Mouse (Mus musculus): Measurements from ENCODE around the gene Gm10073.
A peak's percentile ranks its signal among the peaks of the same experiment; 100 is the strongest.
"Not testable (repeated sequence)": the region's sequence is repeated elsewhere in the genome, so short reads cannot be mapped to it uniquely, and the experiment has no call there.

Gm10073 gene

DNA sequence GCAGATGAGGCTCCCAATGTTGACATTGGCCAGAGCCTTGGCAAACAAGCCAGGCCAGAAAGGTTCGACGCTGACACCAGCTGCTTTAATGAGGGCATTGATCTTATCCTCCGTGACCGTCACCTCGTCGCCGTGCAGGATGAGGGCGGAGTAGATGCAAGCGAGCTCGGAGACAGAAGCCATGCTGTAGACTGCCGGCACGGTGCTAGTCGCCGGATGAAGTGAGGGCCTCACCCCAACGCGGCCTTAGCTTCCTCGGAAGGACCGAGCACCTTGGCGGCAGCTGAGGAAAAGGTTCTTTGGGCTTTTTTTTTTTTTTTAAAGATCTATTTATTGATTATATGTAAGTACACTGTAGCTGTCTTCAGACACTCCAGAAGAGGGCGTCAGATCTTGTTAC is at the start of gene Gm10073:
TSS of gene Gm10073 (minus strand) at position 294 of the 400 bp plus-strand sequence.
- not testable (repeated sequence) for DNase-seq

DNA sequence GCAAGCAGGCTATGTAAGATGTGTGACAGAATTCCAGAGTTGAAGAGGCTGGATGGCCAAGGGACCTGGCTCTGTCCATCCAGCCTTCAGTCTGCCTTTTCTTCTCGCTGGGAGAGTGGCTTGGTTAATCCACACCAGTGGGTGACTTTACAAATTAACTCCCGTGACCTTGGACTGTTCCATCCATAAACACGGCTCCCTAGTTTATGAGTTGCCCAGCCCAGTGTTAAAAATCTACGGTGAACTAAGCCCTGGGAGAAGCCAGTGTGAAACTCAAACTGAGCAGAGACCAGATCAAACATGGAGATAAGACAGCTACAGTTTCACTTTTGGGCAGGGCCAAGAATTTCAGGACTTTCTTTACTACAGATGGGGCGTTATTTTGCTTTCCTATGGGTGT is 49.8 kb upstream of the Gm10073 start:
- no peak for DNase-seq

DNA sequence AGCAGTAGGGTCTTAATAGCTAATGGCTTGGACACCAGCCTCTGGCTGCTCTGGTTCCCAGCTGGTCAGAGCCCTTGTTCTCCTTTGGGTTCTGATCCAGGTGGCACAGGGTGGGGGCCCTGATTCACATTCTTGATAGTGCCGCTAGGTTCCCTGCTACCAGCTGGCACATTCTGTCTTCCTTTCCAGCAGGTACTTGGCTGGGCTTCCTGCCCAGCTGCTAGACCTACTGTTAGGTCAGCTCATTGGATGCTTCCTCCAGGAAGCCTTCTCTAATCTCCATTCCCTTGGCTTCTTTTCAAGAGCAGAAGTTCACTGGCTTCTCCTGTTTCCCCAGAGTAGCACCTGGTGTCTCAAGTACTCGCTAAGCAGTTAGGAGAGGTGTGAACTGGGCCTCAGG is 47.2 kb upstream of the Gm10073 start:
- peak; percentile 16 to 56 for DNase-seq

DNA sequence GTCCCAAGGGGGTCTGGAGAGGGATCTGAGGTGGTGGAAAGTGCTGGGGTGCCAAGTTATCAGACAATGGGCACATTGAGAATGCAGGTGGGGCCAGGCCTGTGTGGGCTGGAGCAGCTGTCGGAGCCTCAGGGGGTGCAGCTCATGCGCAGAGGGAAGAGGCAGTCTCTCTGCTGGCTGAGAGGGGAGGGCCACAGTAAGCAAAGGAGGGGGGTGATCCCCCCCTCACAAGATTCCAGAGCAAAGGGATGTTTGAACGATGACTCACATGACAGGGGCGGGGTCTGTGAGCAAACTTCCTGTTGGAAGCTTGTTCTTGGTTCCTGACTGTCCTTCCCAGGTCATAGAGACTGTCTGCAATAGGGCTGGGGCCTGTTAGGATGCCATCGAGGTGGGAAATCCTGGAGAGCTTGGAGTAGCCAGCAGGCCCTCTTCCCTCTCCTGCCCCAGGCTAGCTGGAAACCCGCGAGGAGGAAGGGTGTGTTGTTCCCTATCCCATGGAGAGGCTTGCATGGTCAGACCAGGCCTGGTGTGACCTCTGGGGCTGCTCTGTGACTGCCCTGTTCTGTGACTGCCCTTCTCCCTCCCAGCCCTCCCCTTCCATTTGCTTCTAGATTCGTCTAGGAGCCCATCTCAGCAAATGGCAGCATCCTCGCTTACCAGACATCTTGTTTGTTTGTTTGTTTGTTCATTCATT is 46.4 kb upstream of the Gm10073 start:
- peak in 1 of 2 experiments; percentile 10 for DNase-seq

DNA sequence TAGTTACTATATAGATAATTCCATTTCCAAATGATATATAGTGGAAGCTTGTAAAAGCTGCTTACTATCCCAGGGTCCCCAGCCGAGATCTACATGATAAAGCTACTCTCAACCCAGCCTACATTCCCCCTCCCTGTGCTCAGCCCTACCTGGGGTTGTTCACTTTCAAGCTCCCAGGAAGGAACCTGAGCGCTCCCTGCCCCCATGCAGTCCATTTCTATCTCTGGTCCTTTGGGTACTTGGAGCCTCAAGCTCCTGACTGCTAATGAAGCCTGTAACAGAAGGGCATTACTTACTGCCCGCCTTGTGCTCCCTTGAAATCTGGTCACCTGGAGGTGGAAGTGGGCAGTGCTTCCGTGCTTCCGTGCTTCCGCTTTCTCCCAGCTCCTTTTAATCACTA is 45.1 kb upstream of the Gm10073 start:
- DNase-seq = no peak

DNA sequence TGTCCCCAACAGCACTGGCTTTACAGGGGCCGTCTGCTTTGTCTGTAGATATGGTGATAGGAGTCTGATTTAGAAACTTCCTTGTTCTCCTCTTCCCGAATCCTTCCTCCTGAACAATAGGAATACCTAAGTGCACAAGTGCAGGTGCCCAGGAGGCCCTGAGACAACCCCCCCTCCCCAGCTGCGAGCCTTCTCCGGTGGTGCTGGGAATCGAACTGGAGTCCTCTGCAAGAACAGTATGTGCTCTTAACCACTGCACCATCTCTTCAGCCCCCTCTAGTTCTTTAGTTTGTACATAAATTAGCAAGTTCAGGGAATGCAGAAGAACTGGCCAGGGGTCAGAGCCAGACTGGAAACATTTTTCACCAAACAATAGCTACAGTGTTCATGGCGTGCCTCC is 44.6 kb upstream of the Gm10073 start:
- DNase-seq = no peak

DNA sequence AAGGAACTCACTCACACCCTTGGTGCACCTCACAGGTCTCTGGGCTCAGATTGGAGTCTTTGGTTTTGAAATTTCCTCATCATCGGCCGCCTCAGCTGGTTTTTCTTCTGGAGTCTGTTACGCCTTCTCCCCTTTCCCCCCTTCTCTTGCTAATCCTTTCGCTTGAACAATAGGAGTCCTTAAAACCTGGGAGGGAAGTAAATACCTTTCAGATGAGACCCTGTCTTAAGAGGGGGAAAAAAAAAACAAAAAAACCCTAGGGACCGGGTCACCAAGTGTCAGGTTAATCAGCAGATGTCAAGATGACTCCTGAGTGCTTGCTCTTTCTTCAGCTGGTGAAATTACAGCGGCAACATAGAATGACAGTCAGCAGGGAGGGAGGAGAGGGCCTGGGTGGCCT is 43.9 kb upstream of the Gm10073 start:
- DNase-seq = no peak

DNA sequence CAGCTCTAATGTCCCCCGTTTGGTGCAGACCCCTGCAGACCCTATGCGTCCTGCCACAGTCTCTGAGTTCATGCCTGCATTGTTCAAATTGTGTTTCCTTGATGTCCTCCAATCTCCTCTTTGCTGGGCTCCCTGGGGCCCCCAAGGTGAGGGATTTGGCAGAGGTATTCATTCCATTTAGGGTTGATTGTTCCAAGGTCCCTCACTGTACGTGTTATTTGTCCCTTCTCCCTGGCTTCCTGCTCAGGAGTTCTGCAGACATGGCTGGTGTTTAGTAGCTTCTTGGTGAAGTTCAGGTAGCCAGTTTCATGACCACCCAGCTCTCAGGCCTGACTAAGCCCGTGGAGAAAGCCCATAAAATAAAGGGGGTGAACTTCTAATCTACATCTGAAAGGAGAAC is 43.4 kb upstream of the Gm10073 start:
- DNase-seq = no peak

DNA sequence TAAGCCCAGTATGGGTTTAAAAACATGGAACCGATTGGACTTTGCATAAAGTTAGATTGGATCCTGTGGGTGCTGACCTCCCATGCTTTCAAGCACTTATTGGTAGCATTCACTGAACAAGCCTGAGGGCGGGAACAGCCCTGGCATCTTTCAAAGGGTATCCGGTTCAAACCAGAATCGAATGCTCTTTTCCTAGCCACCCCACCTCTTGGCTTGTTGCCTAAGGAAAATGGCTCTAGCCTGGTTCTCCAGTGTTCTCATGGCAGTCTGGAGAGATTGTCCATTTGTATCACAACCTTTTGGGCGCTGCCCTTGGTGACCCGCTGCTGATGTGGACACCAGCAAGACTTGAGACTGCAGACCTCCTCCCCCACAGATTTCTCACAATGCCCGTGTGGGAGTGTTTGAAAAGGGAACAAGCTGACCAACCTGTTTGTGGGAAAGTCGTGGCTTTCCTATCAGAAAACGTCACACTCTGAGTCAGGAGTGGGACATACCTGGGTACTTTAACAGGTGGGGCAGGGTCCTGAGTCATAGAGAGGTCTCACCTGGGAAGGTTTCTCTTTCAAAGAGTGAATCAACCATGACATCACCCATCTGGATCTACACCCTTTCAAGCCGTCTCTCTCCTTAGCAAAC is 42.5 kb upstream of the Gm10073 start:
- no peak for DNase-seq

DNA sequence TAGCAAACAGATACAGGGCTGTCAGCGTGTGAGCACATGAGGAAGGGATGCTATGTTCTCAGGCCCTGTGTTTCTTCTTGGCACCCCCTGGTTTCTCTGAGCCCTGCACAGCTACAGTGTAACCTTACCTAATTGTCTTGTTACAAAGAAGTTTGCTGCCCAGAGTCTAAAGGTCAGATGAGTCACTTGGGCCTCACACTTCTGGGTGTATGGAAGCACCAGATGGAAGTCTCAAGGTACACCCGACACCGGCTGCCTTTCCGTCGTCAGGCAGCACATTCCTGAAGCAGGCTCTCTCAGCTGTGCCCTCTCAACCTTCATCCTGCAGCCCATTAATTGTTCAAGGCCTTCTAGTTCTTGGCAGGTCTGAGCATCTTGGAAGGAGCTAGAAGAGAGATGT is 41.4 kb upstream of the Gm10073 start:
- no peak for DNase-seq

DNA sequence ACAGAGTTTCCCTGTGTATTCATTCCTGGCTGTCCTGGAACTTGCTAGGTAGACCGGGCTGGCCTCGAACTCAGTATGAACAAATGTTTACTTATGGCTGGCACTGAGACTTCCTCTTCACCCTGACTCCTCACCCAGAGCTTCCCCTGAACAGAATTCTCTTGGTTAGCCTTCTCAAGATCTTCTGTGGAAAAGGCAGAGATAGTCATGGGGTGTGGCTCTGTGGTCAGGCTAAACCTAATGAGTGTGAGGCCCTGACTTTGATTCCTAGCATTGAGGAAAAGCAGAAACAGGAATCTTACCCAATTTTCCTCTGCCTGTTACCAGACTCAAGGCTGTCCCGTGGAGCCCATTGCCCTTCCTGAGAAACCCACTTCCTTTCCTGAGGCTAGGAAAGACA is 38.8 kb upstream of the Gm10073 start:
- no peak for DNase-seq

DNA sequence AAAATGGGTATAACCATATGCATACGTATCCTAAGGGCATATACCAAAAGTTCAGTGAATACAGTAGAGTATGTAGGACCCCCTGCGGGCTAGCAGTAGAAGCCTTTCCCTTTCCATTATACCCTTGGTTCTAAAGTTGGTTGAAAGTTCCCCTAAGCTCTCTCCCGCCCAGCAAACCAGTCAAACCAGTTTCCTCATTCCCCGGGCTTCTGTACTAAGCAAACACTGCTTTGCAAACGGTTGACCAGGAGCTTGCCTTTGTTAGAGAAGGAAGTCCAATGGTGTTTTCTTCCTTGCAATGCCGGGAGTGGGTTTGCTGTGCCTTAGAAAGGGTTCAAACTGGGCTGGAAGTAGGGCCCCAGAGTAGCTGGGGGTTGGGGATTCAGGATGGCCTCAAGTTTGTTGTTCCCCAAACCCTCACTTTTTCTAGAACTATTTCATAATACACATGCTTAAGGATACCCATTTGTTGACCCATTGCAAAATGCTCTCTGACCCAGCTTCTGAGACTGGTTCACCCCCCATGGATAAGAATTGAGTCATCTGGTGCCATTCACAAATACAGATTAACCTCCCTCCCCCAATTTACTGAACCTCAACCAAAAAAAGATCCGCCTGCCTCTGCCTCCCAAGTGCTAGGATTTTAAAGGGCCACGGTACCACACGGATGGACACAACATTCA is 37.8 kb upstream of the Gm10073 start:
- DNase-seq = no peak

DNA sequence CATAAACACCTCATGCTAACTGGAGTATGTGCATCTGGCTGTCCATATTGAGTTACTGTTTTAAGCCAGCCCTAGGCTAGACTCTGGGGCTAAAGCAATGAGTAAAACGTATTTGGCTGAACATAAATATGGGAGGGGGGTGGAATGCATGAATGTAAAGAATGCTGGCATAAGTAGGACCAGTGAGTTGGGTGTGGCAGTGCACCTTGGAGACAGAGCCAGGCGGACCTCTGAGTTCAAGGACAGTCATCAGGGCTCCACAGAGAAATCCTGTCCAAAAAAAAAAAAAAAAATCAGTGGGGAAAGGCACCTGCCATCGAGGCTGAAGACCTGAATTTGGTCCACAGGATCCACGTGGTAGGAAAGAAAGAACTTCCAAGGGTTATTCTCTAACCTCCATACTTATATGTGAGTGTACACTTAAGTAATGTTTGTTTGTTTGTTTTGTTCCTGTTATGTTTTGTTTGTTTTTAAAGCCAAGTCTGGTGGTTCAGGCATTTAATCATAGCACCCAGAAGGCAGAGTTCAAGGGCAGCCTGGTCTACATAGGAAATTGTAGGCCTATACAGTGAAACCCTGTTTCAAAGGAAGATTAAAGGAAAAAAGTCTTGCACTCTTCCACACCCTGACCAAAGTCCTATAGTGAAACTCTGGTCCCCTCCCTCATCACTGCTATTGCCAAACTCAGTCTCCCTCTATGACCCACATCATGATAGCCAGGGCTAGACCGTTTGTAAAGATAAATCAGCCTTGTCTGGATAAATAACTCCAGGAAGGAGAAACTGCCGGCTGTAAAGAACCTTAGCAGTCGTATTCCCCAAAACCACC is 36.0 kb upstream of the Gm10073 start:
- no peak for DNase-seq

DNA sequence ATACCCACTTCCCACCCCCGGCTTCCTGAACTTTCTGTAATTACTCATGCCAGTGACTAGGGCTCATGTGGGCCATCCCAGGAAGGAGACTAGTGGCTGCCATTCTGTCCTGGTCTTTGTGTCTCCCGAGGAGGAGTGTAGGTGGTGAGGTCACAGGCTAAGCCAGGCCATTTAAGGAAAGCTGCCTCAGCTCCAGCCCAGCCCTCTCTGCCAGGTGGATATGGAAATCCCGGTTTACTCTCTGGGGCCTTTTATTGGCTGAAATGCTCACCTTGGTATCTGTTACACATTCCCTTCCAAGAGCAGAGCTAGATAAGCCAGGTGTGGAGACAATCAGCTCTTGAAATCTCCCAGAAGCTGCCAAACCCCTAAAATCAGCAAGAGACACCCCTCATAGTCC is 35.2 kb upstream of the Gm10073 start:
- DNase-seq = no peak

DNA sequence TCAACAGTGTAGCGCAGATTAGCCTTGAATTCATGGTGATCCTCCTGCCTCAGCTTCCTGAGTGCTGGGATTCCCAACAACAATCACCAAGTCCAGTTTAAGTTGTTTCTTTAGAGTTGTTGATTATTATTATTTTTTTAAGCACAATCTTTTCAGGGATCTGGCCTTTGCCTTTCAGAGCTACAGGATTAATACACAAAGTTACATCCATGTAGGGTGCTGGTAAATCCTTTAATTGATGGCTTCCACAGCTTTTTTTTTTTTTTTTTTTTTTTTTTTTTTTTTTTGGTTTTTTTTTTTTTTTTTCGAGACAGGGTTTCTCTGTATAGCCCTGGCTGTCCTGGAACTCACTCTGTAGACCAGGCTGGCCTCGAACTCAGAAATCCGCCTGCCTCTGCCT is 34.5 kb upstream of the Gm10073 start:
- not testable (repeated sequence) for DNase-seq

DNA sequence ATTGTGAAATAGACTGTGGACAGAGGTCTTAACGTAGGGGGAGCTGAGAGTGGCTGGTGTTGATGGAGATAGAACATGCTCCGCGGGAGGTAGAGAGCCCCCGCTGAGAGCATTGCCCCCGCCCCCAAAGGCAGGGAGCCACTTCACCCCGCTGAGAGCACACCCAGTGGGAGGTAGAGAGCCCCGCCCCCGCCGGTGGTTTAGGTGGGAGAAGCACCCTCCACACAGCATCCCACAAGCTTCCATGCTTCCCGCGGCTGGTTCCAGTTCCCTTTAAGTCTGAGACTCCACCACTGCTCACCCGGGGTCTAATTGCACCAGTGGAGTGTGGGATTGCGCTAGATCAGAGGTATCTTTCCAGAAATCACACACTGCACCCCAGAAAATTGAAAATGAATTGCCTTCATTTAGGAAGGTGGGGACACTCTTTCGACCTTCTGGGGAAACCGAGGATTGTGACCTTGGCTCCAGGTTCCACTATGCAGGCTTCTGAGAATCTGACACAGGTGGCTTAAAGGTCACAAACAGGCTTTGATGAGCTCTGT is 33.4 kb upstream of the Gm10073 start:
- DNase-seq = no peak

DNA sequence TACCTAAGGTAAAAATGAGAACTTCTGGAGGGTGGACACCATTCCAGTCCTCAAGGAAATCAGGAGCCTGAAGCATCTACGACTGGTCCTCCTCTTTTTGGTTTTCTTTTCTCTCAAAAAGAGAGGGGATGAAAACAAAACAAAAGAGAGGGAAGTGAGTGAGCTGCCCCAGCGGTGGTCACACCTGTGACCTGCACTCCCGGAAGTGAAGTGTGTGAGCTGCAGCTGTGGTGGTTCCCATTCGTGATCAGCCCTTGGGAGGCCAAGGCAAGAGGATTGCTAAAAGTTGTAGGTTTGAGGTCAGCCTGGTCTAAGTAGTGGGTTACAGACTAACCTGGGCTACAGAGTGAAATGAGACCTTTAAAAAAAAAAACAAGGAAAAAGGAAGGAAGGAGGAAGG is 32.9 kb upstream of the Gm10073 start:
- no peak for DNase-seq

DNA sequence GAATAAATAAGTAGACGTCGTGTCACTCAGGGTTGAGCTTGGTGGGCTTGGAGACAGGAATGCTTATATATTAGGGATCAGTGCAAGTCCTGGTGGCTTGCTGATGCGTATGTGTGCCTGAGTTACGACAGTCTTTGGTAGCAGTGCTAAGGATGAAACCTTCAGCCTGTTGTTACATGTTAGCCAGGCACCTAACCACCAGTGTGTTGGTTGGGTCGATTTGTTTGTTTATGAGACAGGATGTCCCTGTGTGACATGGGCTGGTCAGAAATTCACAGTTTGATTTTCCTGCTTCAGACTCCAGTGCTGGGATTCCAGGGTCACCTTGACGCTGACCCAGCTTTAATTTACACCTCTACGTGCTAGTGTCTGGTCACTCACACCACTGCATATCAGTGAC is 32.4 kb upstream of the Gm10073 start:
- no peak for DNase-seq

DNA sequence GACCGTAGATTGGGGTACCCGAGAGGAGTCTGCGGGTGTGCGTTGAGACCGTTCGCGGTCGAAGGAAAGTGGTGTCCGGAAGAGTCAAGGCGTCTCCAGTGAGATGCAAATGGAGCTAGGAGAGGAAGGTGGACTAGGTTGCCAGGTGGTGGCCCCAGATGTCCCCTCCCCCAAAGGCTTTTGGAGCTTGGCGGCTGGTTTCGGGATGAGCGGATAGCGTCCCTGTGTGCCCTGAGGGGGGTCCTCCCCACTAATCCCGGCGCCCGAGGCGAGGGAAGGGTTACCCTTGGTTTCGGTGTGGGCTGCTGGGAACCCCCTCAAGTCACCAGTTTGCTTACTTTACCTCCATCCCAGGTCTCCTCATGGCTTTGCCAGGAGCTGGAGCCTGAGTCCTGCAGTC is 30.7 kb upstream of the Gm10073 start:
- DNase-seq = no peak

DNA sequence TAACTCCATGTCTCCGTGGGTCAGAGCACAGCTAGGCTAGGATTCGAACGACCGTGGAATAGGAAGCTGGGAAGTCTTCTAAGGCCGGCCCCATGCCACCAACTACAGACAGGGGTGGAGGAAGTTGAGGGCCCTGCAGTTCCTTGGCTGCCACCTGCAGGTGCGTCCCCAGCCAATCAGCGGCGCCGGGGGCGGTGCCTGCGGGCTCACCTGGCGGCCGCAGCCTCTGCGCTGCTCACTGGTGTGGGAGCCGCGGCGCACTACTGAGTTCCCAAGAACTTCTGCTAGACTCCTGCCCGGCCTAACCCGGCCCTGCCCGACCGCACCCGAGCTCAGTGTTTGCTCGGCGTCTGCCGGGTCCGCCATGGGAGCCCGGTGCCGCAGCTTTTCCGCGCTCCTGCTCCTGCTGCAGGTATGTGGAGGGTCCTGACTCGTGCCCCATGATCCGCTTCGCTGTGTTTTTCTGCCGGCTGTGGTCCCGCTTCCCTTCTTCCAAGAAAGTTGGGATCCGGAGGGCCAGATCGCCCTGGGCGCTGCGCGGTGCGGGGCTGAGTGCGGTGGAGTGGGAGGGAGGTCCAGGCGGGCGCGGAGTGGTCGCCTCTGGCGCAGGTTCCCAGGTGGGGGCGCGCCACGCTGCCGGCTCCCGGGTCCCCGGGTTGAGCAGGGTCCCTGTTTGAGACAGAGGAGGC is 30.0 kb upstream of the Gm10073 start, which contains the start of gene Cdh1:
TSS of gene Cdh1 (plus strand) at position 221 of the 689 bp plus-strand sequence.
- peak; percentile 39 to 67 for DNase-seq

DNA sequence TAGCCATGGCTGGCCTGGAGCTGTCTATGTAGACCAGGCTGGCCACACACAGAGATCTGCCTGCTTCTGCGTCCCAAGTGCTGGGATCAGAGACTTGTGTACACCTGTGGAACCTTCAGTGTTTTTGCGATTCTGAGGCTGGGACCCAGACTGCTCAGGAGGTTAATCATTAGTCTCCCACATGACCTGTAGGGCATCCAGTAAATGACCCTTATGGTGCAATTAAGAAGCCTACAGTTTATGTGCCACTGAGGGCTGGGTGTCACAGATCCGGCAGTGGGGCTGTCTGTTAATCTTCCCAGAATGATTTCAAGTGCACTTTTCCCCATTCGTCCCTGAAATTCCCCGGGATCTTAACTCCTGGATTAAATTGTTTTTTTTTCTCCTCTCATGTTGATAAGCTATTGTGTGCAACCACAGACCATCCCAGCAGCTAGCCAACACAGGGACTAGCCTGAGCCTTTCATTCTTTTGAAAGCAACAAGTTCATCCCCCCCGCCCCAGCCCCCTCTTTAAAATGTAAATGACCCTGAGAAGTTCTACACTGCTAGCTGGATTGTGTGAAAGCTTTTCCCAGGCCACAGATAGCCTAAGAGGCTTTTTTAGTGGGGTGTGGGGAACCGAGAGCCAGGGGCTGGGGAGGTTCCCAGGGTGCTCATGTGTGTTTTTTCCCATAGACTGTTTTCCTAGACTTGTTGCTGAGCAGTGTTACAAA is 26.2 kb upstream of the Gm10073 start:
- no peak for DNase-seq

DNA sequence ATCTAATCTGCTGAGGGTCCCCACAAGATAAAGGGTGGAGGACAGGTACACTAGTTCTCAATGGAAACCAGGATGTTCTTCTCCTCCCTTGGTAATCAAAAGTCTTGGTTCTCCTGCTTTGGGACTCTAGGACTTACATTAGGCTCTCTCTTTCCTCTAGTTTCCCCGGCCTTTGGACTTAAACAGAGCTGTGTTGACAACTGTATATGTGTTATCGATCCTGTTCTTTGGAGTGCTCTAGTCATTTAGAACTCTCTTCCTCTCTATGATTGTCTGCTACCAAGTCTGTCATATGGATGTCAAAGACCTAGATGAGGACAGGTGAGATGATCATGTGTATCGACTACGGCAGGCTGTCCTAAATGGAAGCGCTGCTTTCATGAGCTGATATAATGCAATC is 23.8 kb upstream of the Gm10073 start:
- no peak for DNase-seq

Measured in cerebellum, postnatal 25 days (tissue).